Mouse (Mus musculus): ENCODE results near the gene Rgl2. TPM values are rescaled to one million over a fixed set of nuclear protein-coding genes. Genes with fewer than 3 reads are reported as not detected.

The Rgl2 gene
- 40.2 and 49.4 TPM in 2 replicates for polyA plus RNA-seq (2015; fragmentation: Nextera tagmentation; extraction: Ambion mirVana)

DNA sequence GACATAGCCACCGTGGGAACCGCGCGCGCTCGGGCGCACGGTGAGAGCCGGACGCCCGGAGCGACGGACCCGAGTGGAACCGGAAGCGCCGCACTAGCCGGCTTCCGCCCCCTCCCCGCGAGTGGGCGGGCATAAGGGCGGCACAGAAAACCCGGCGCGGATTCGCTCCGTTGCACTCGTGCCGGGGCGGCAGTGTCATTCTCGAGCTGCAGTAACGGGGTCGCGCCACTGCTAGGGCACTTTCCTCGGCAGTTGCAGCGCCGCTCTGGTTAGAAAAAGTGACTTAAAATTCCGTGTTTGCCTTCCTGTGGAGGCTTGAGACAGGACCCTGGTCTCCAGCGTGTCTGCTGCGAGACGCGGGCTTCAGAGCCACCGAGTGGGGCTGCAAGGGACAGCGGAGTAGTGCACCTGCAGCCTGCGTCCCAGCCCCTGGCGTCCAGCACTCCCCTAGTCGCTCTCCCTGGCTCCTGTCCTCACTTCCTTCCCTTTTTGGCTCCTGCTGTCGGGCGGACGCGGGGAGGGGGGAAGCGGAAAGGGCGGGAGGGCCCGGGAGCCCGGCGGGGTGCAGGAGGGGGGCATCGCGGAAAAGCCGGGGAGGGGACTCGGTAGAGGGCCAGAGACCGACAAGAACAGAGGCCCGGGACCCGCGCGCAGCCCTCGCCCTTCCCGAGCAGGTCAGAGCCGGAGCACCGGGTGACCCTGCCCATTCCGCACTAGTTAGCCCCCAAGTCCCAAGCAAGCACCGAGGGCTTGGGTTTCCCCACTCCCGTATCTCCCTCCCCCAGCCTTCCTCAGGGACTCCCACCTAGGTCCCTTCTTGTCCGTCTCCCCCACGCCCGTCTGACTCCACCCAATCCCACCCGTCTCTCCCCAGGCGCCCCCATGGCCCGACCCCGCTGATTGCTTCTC lies at the start of gene Rgl2:
TSS of gene Rgl2 (plus strand) at position 173 of the 909 bp plus-strand sequence.

DNA sequence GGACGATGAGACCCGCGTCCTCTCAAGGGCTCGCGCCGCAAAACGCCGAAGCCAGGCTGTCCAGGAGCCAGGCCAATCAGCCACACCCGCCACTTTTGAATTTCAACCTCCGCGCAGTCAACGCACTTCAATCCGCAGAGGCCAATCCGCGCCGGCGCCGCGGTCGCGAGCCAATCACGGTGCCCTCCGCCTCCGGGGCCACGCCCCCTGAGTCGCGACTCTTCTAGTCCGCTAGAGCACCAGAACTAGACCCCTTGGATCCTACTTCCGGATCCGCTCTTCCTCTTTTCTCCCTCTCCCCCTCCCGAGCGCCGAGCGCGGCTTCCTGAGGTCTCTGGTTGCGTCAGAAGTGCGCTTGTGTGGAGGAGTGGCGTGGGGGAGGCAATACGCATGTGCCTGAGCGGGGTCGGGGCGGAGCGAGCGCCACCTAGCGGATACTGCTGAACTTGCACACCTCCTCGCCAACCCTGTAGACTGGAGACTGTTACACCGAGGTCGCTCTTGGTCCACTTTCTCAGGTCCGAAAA lies 38.7 kb upstream of the Rgl2 start, which contains the start of gene Kifc1:
TSS of gene Kifc1 (minus strand) at position 129 of the 527 bp plus-strand sequence.

DNA sequence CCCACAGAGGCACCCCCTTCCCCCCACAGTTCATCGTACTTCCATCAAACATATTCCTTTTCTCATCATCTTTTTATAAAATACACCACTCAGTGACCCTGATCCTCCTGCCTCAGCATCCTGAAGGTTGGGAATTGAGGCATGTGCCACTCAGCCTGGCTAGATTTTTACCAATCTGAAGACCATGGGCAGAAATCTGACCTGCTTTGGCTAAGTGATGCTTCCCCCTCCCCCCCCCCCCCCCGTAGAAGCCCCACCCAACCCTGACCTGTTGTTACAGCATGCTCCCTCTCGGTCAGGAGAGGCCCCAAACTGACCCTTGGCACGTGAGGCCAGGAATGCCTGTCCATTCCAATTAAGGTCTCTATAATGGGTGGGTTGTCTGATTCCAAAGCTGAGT lies 24.5 kb upstream of the Rgl2 start, which contains the start of gene Platr17:
TSS of gene Platr17 (plus strand) at position 301 of the 400 bp plus-strand sequence.

DNA sequence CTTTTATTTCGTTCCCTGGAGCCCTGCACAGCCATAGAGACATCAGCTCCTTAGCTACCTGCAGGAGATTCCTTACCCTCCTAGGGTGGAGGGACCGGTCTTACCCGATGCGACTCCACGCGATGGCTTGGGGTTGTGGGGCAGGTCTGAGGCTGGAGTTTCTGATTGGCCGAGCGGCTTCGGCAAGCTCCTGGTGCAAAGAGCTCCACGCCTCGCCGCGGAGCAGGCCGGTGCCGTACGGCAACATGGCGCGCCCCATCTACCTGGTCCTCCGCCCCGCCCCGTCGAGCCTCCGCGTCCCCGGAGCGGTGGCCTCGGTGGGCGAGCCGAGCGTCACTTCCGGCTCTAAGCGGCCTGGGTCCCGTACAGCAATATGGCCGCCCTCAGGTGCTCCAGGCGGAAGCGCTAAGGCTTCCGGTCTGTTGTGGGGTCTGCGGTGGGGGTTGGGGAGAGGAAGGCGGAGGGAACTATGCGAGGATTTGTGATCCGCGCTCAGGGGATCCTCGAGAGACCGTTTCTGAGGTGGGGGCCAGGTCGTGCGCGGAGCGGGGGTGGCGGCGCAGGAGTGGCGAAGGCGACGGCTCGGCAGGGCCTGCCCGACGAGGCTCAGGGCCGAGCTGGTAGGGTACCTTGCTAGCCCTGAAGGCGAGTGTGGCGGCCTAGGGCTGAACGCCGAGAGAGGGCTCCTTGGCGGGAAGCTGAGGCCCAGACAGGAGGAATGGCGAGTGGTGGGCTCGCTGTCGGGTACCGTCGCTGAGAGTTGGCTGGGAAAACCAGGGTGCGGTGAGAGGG lies 20.1 kb upstream of the Rgl2 start, which contains the start of gene Daxx:
TSS of gene Daxx (plus strand) at position 338 of the 792 bp plus-strand sequence.

DNA sequence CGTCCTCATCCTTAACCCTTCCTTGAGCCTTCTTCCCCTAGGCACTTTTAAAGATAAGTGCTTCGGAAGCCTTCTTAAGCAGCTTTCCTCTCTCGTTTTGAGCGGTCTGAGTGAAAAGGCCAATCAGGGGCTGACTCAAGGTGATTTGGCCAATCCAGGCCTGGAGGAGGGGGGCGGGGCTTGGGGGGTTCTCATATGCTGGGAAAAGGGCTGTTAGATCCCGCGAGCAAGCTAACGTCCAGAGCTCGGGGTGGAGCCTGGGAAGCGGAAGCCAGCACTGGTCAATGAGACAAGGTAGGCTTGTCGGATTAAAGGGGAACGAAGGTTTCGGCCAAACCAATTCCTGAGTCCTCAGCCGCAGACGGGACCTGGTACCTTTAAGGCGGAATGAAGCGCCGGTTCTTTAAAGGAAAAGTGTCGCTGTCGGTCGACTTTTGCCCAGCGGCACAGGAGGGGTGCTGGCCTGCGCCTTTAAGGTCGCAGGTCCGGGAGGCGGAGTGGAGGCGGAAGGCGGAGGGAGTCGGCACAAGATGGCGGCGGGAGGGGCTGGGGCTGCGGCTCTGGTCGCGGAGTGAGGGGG lies 13.6 kb upstream of the Rgl2 start, which contains the start of the genes Tapbp and Zbtb22:
TSS of gene Tapbp (plus strand) at position 229 of the 580 bp plus-strand sequence.
TSS of gene Zbtb22 (plus strand) at position 234 of the 580 bp plus-strand sequence.

DNA sequence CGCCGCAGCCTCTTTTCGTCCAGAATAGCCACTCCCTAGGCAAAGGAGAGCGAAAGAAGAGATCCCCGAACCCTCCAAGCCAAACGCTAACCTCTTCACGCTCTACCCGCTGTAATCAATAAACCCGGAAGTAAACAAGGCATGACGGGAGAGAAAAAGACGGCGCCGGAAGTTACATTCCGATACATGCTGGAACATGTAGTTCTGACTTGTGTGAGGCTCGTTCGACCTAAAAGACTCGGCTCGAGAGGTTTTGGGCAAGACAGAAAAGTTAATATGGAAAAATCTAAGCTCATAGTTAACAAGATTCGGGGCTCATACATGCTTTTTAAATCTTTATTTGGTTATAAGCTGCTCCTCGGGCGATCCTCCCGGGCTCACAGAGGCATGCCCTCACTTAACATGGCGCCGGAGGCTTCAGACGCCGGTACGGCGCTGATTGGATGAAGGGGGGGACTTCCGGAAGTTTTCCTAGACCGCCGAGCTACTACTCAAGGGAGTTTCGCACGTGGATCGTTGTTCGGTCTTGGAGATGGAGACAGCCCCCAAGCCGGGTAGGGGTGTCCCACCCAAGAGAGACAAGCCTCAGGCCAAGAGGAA lies 11.0 kb downstream of the Rgl2 start, which contains the start of the genes Pfdn6 and Wdr46:
TSS of gene Pfdn6 (minus strand) at position 138 of the 600 bp plus-strand sequence.
TSS of gene Wdr46 (plus strand) at position 455 of the 600 bp plus-strand sequence.

DNA sequence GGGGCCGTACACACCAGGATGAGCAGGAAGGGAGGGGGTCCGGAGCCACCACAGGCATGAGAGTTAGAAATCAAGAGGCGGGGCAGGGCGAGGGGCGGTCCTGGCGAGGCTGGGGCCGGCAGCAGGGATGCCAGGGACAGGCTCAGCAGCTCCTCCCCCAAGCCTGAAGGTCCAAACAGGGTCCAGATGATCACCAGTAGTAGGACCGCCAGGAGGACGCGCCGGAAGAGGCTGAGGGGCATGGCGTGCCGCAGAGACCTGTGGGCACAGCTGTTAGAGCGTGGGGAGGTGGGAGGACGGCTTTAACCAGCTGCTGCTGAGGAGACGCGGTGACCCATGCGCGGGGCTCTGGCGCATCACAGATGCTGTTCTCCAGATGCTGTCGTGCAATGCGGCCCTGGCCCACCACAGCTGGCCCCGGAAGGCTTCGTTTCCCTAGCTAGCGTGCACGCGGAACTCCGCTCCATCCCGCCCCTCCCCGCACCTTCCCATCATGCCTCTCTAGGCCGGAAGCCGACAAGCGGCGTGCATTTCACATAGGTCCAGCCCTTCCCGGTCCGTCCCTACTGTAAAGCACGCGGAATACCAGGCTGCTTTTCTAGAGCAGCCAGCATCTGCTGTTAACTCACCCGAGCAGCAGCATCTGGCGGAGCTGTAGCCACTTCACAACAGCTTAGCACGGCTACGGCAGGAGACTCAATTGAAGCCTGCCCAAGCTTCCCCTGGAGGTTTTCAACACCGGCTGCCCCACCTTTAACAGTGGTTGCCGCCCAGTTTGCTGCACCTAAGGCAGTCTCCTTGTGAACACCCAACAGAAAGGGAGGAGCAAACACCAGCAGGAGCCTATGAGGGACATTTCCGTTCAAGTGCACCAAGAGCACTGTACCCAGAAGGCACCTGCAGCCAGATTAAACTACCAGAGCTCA lies 21.9 kb downstream of the Rgl2 start, which contains the start of gene B3galt4:
TSS of gene B3galt4 (minus strand) at position 468 of the 926 bp plus-strand sequence.

DNA sequence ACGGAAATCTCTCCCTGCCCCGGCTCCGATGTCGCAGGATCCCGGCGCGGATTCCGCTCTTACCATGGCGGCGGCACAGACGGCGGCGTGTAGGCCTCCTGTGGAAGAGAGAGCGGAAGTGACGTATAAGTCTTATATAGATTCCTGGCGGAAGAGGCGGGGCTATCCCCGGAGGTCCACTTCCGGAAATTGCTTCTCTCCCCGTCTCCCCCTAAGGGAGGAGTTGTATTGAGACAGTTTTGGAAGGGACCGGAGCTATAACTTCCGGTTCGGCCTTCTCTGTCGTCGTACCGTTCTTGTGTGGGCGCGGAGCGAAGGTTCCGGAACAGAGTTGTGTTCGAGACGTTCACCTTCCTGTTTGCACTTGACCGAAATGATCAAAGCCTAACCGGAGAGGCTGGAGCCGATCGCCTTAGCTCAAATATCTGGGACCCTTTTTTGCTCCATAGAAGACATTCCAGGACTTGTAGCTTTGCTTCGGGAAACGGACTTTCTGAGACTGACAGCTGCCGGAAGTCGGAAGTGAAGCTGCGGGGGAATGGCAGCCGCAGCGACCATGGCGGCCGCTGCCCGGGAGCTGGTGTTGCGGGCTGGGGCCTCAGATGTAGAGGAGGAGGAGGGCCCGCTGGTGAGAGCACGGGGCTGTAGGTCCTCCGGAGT lies 26.3 kb downstream of the Rgl2 start, which contains the start of the genes Vps52 and Rps18:
TSS of gene Vps52 (plus strand) at position 258 of the 660 bp plus-strand sequence.
TSS of gene Rps18 (minus strand) at position 447 of the 660 bp plus-strand sequence.

Small RNA genes lying within 50 kb of the gene (microRNA-seq; reads per million reads assigned to microRNA genes)
- not detected for gene Gm27740

Other genes with a start within 250 kb of the Rgl2 start
- gene Hnrnpm, start 242.7 kb upstream of the Rgl2 start, polyA plus RNA-seq (2015; fragmentation: Nextera tagmentation; extraction: Ambion mirVana), result 101 and 115 TPM in 2 replicates
- gene March2, start 210.9 kb upstream of the Rgl2 start, polyA plus RNA-seq (2015; fragmentation: Nextera tagmentation; extraction: Ambion mirVana), result 76.0 and 80.0 TPM in 2 replicates
- gene Rab11b, start 169.0 kb upstream of the Rgl2 start, polyA plus RNA-seq (2015; fragmentation: Nextera tagmentation; extraction: Ambion mirVana), result 488 and 491 TPM in 2 replicates
- 41.0 and 44.6 TPM in 2 replicates for gene Angptl4, start 147.7 kb upstream of the Rgl2 start, polyA plus RNA-seq (2015; fragmentation: Nextera tagmentation; extraction: Ambion mirVana)
- 38.1 and 42.0 TPM in 2 replicates for gene Kank3, start 119.0 kb upstream of the Rgl2 start, polyA plus RNA-seq (2015; fragmentation: Nextera tagmentation; extraction: Ambion mirVana)
- 552 and 646 TPM in 2 replicates for gene Rps28, start 105.0 kb upstream of the Rgl2 start, polyA plus RNA-seq (2015; fragmentation: Nextera tagmentation; extraction: Ambion mirVana)
- 595 and 638 TPM in 2 replicates for gene Ndufa7, start 105.0 kb upstream of the Rgl2 start, polyA plus RNA-seq (2015; fragmentation: Nextera tagmentation; extraction: Ambion mirVana)
- 51.5 and 57.3 TPM in 2 replicates for gene Cd320, start 86.5 kb upstream of the Rgl2 start, polyA plus RNA-seq (2015; fragmentation: Nextera tagmentation; extraction: Ambion mirVana)
- not detected in 2 replicates for gene Gm7029, start 55.7 kb upstream of the Rgl2 start, polyA plus RNA-seq (2015; fragmentation: Nextera tagmentation; extraction: Ambion mirVana)
- gene Kifc1, start 38.9 kb upstream of the Rgl2 start, polyA plus RNA-seq (2015; fragmentation: Nextera tagmentation; extraction: Ambion mirVana), result 1.6 TPM in 2 replicates
- gene Platr17, start 24.4 kb upstream of the Rgl2 start, polyA plus RNA-seq (2015; fragmentation: Nextera tagmentation; extraction: Ambion mirVana), result 1.4 and 1.5 TPM in 2 replicates
- gene Daxx, start 20.1 kb upstream of the Rgl2 start, polyA plus RNA-seq (2015; fragmentation: Nextera tagmentation; extraction: Ambion mirVana), result 40.7 and 43.3 TPM in 2 replicates
- gene Tapbp, start 13.6 kb upstream of the Rgl2 start, polyA plus RNA-seq (2015; fragmentation: Nextera tagmentation; extraction: Ambion mirVana), result 47.9 and 55.8 TPM in 2 replicates
- gene Zbtb22, start 13.6 kb upstream of the Rgl2 start, polyA plus RNA-seq (2015; fragmentation: Nextera tagmentation; extraction: Ambion mirVana), result 18.3 and 18.5 TPM in 2 replicates
- 181 TPM in 2 replicates for gene Pfdn6, start 10.8 kb downstream of the Rgl2 start, polyA plus RNA-seq (2015; fragmentation: Nextera tagmentation; extraction: Ambion mirVana)
- 17.0 and 17.9 TPM in 2 replicates for gene Wdr46, start 11.1 kb downstream of the Rgl2 start, polyA plus RNA-seq (2015; fragmentation: Nextera tagmentation; extraction: Ambion mirVana)
- gene B3galt4, start 21.9 kb downstream of the Rgl2 start, polyA plus RNA-seq (2015; fragmentation: Nextera tagmentation; extraction: Ambion mirVana), result 13.6 and 15.4 TPM in 2 replicates
- gene Vps52, start 26.3 kb downstream of the Rgl2 start, polyA plus RNA-seq (2015; fragmentation: Nextera tagmentation; extraction: Ambion mirVana), result 60.0 and 63.3 TPM in 2 replicates
- 872 and 906 TPM in 2 replicates for gene Rps18, start 26.5 kb downstream of the Rgl2 start, polyA plus RNA-seq (2015; fragmentation: Nextera tagmentation; extraction: Ambion mirVana)
- 23.9 and 24.3 TPM in 2 replicates for gene H2-K1, start 70.8 kb downstream of the Rgl2 start, polyA plus RNA-seq (2015; fragmentation: Nextera tagmentation; extraction: Ambion mirVana)
- 21.7 and 24.2 TPM in 2 replicates for gene Ring1, start 95.1 kb downstream of the Rgl2 start, polyA plus RNA-seq (2015; fragmentation: Nextera tagmentation; extraction: Ambion mirVana)
- gene H2-Ke6, start 98.5 kb downstream of the Rgl2 start, polyA plus RNA-seq (2015; fragmentation: Nextera tagmentation; extraction: Ambion mirVana), result 72.0 and 82.6 TPM in 2 replicates
- 143 and 149 TPM in 2 replicates for gene Slc39a7, start 102.1 kb downstream of the Rgl2 start, polyA plus RNA-seq (2015; fragmentation: Nextera tagmentation; extraction: Ambion mirVana)
- 50.1 and 52.1 TPM in 2 replicates for gene Rxrb, start 102.3 kb downstream of the Rgl2 start, polyA plus RNA-seq (2015; fragmentation: Nextera tagmentation; extraction: Ambion mirVana)
- 9.1 and 12.1 TPM in 2 replicates for gene Col11a2, start 109.9 kb downstream of the Rgl2 start, polyA plus RNA-seq (2015; fragmentation: Nextera tagmentation; extraction: Ambion mirVana)
- 0.25 and 0.64 TPM in 2 replicates for gene H2-Oa, start 162.8 kb downstream of the Rgl2 start, polyA plus RNA-seq (2015; fragmentation: Nextera tagmentation; extraction: Ambion mirVana)
- gene H2-DMa, start 190.0 kb downstream of the Rgl2 start, polyA plus RNA-seq (2015; fragmentation: Nextera tagmentation; extraction: Ambion mirVana), result 26.1 and 27.0 TPM in 2 replicates
- 107 and 118 TPM in 2 replicates for gene Brd2, start 193.1 kb downstream of the Rgl2 start, polyA plus RNA-seq (2015; fragmentation: Nextera tagmentation; extraction: Ambion mirVana)
- gene H2-DMb2, start 213.8 kb downstream of the Rgl2 start, polyA plus RNA-seq (2015; fragmentation: Nextera tagmentation; extraction: Ambion mirVana), result 0.66 and 0.96 TPM in 2 replicates
- 0.80 and 1.1 TPM in 2 replicates for gene H2-DMb1, start 223.5 kb downstream of the Rgl2 start, polyA plus RNA-seq (2015; fragmentation: Nextera tagmentation; extraction: Ambion mirVana)